Mouse (Mus musculus) megakaryocyte, embryonic 14.5 days (primary cell): ENCODE results near the gene Stox2. TPM values are rescaled to one million over a fixed set of nuclear protein-coding genes. Genes with fewer than 3 reads are reported as not detected.

Source experiments
- H3K27me3 ChIP-seq: replicated peaks from 2 replicates; pipeline ENCODE3; 2012; ENCODE audit warnings: inconsistent platforms
- H3K36me3 ChIP-seq: replicated peaks from 2 replicates; pipeline ENCODE3; 2012; ENCODE audit warnings: low read length, inconsistent platforms, mixed read lengths
- H3K4me1 ChIP-seq: 2 replicates; pipeline ENCODE4 v1.6.1; 2012; ENCODE audit warnings: inconsistent platforms
- H3K4me3 ChIP-seq: replicated peaks from 2 replicates; pipeline ENCODE3; 2012; ENCODE audit warnings: moderate library complexity, mild to moderate bottlenecking, inconsistent platforms
- H3K9me3 ChIP-seq: 2 replicates; pipeline ENCODE4 v1.6.1; 2012; ENCODE audit warnings: inconsistent platforms
- FLI1 ChIP-seq: IDR thresholded peaks from 2 replicates; pipeline ENCODE4 v1.6.1; 2012; ENCODE audit warnings: low read length, inconsistent platforms, mixed read lengths
- GATA1 ChIP-seq: IDR thresholded peaks from 3 replicates; pipeline ENCODE4 v1.6.1; 2012; ENCODE audit warnings: mixed read lengths, low read length, inconsistent platforms, borderline replicate concordance
- polyA plus RNA-seq: library from polyadenylated mRNA; stranded (reverse); fragments of >175 nt; gene quantifications from 2 replicates; pipeline ENCODE4 v1.2.3, GENCODE M21; 2012; ENCODE audit warnings: low replicate concordance; ENCODE audit not compliant: insufficient read depth

Gene Stox2
- polyA plus RNA-seq, 1 experiment, result not detected

- Histone ChIP-seq H3K4me3 (no peak overlapping the region), H3K27me3 (peaks cover 52% of the 10 kb centered on the region)
- TF ChIP-seq FLI1 (no peak), GATA1 (no peak)
These were observed 37.1 kb downstream of the Stox2 start for GRCm38 (mm10) chr8:47409061-47409460.

DNA sequence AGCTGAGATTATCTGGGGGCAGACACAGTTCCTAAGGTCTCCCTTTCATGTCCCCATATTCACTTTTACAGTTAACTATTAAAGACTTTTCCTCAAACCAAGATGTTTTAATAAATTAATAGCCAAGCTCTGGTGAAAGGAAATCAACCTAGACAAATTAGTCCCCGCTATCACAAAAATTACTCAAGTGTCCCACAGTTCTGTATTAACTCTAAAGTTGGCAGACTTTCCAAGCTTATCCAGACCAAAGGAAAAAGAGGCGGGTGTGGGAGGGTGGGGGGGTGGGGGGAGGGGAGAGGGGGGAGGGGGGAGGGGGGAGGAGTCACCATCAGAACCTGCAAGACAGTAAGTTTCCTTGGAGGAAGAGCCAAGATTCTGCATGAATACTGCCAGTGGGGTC lies 41.3 kb downstream of the Stox2 start:
- Histone ChIP-seq H3K4me1 (no peaks in the 10 kb centered on the region), H3K9me3 (peaks cover 17% of the 10 kb centered on the region), H3K4me3 (no peak overlapping the region), H3K27me3 (peaks cover 13% of the 10 kb centered on the region), H3K36me3 (no peaks in the 10 kb centered on the region)
- no peak for TF ChIP-seq FLI1
- no peak for TF ChIP-seq GATA1

More at GRCm38 (mm10) chr8:47409061-47409460, 37.1 kb downstream of the Stox2 start:
- Histone ChIP-seq H3K9me3 (peaks cover 7% of the 10 kb centered on the region; the same call in 1 of the 2 replicates), H3K36me3 (no peaks in the 10 kb centered on the region), H3K4me1 (peaks cover 16% of the 10 kb centered on the region)

- Histone ChIP-seq H3K4me3 (no peak overlapping the region), H3K36me3 (no peaks in the 10 kb centered on the region), H3K9me3 (peaks cover 14% of the 10 kb centered on the region), H3K27me3 (no peaks in the 10 kb centered on the region), H3K4me1 (no peaks in the 10 kb centered on the region)
- TF ChIP-seq FLI1 (no peak), GATA1 (no peak)
These were observed 53.2 kb downstream of the Stox2 start for GRCm38 (mm10) chr8:47392927-47393326.

DNA sequence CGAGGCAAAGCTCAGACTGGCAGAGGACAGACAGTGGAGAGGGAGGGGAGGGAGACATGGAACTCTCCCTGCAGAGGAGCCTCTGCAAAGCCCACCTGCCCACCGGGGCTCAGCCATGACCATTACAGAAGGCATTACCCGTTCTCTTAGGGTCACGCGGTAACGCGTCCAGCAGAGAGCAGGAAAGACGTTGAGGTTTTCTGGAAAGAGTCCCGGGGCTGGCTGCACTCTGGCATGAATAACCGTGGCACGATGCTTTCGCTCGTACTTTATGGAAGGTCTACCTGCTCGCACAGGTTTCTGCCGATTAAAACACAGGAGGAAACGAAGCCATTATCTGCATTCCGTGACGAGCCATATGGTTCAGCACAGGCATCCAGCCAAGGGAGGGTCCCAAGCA lies 53.9 kb downstream of the Stox2 start:
- TF ChIP-seq GATA1 (no peak), FLI1 (no peak)
- no peaks in the 10 kb centered on the region for H3K27me3 ChIP-seq
- H3K36me3 ChIP-seq, result no peaks in the 10 kb centered on the region
- H3K4me3 ChIP-seq, result no peak overlapping the region
- peaks cover 14% of the 10 kb centered on the region for H3K9me3 ChIP-seq
- no peaks in the 10 kb centered on the region for H3K4me1 ChIP-seq

- Histone ChIP-seq H3K4me3 (no peak overlapping the region), H3K9me3 (peaks cover 14% of the 10 kb centered on the region), H3K27me3 (no peaks in the 10 kb centered on the region), H3K4me1 (no peaks in the 10 kb centered on the region), H3K36me3 (no peaks in the 10 kb centered on the region)
- TF ChIP-seq FLI1, result no peak
- TF ChIP-seq GATA1, result no peak
These were observed 54.3 kb downstream of the Stox2 start for GRCm38 (mm10) chr8:47391844-47392243.

- Histone ChIP-seq H3K9me3 (peaks cover 16% of the 10 kb centered on the region), H3K27me3 (no peaks in the 10 kb centered on the region), H3K4me1 (no peaks in the 10 kb centered on the region), H3K36me3 (no peaks in the 10 kb centered on the region), H3K4me3 (no peak overlapping the region)
- no peak for TF ChIP-seq FLI1
- no peak for TF ChIP-seq GATA1
These were observed 56.7 kb downstream of the Stox2 start for GRCm38 (mm10) chr8:47389430-47389829.

- H3K9me3 ChIP-seq, result peaks cover 16% of the 10 kb centered on the region
- H3K36me3 ChIP-seq, result no peaks in the 10 kb centered on the region
- no peak overlapping the region for H3K4me3 ChIP-seq
- TF ChIP-seq GATA1 (no peak), FLI1 (no peak)
- no peaks in the 10 kb centered on the region for H3K27me3 ChIP-seq
- H3K4me1 ChIP-seq, result no peaks in the 10 kb centered on the region
These were observed 58.0 kb downstream of the Stox2 start for GRCm38 (mm10) chr8:47388171-47388570.

GRCm38 (mm10) chr8:47385810-47386209 lies 60.4 kb downstream of the Stox2 start:
- Histone ChIP-seq H3K9me3 (peaks cover 14% of the 10 kb centered on the region; the same call in 1 of the 2 replicates), H3K36me3 (no peaks in the 10 kb centered on the region), H3K4me3 (no peak overlapping the region), H3K4me1 (no peaks in the 10 kb centered on the region), H3K27me3 (no peaks in the 10 kb centered on the region)
- TF ChIP-seq FLI1 (no peak), GATA1 (no peak)

- H3K36me3 ChIP-seq, result no peaks in the 10 kb centered on the region
- no peak for TF ChIP-seq GATA1
- no peak for TF ChIP-seq FLI1
These were observed 62.0 kb downstream of the Stox2 start for GRCm38 (mm10) chr8:47384151-47384550.

DNA sequence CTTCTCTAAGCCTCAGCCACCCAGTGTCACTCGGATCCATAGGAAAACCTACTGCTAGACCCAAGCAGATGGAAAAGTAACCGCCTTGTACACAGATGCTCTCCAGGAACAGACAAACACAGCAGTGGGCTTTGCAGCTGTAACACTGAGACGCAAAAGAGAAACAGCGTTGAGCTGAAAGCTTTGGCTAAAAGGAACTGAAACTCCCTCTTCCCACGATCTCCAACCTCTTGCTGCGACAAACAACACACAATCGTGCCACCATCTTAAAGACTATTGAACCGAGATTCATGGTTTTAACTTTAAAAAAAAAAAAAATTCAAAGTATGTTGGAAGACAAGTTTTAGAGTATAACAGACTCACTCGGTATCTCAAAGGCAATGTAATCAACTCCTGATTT lies 62.5 kb downstream of the Stox2 start:
- Histone ChIP-seq H3K4me1 (no peaks in the 10 kb centered on the region), H3K27me3 (no peaks in the 10 kb centered on the region), H3K9me3 (peaks cover 9% of the 10 kb centered on the region; the same call in 1 of the 2 replicates), H3K36me3 (no peaks in the 10 kb centered on the region), H3K4me3 (no peak overlapping the region)
- no peak for TF ChIP-seq GATA1
- TF ChIP-seq FLI1, result no peak

More at GRCm38 (mm10) chr8:47384151-47384550, 62.0 kb downstream of the Stox2 start:
- Histone ChIP-seq H3K27me3 (no peaks in the 10 kb centered on the region), H3K9me3 (peaks cover 9% of the 10 kb centered on the region; the same call in 1 of the 2 replicates), H3K4me1 (no peaks in the 10 kb centered on the region), H3K4me3 (no peak overlapping the region)

DNA sequence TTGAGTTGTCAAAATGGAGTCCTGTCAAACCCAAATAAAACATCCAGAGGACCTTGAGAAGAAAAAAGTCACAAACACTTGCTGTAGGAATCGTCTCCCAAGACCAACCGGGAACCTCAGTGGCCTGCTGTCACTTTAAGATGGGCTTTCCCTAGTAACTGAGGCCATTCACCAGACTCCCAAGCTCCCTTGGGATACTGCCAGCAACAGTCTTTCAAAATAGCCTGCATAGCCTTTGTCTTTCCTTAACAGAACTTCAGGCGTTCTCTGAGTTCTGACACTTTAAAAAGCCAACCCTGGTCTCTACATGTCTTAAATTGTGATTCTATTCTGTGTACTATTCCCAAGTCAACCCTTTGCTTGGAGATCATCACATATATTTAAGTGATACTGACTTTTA lies 64.9 kb downstream of the Stox2 start:
- TF ChIP-seq FLI1, result no peak
- no peak for TF ChIP-seq GATA1
- Histone ChIP-seq H3K27me3 (no peaks in the 10 kb centered on the region), H3K4me1 (no peaks in the 10 kb centered on the region), H3K36me3 (no peaks in the 10 kb centered on the region), H3K9me3 (peaks cover 11% of the 10 kb centered on the region), H3K4me3 (no peak overlapping the region)
